In the genomic region with DNA sequence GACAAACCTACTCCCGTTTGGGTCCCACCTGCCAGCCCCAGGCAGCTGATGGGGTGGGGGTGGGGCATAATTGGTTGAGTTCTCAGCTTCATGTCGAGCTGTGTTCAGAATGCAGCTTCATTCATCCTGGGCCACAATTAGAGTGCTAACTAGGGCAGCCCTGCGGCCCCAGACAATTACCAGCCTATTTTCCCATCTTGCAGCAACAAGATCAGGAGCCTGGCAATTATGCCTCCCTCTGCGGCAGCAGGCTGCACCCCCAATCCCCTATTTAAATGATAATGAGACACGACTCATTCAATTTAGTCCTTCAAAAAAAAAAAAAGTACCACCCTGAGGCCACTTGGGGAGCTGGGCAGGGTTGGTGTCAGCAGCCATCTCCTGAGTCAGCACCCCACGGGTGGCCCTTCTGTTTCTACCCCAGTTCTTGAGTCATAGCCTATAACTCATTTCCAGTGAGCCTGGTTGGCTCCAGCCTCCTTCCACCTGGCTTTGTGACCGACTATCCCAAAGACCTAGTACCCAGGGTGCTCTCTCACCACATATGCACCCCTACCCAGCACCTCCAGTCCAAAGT, we compare ENCODE assay signal across 9 mouse cellular contexts. TPM values are rescaled to one million over a fixed set of nuclear protein-coding genes. Genes with fewer than 3 reads are reported as not detected.
DNase-seq lines count a peak whose midpoint lies in the region; ATAC-seq lines count a peak whose summit lies in the region.
"Had no signal": no experiment of that assay in that cellular context is flagged by ENCODE, and none has a peak within 500 bp of the region (broad histone marks: within the 10 kb centered on the region; RNA-seq: fewer than 3 reads in every experiment).

No protein-coding gene starts in this region.

- no peaks in the 10 kb centered on the region for H3K9me3 ChIP-seq in heart, embryonic 16.5 days (replicated peaks; ENCODE audit: control insufficient read depth, low read length)
- no peaks in the 10 kb centered on the region for H3K9me3 ChIP-seq in midbrain, embryonic 11.5 days (ENCODE audit: control insufficient read depth, low read length)
- H3K9me3 ChIP-seq: G1E had no signal

- H3K4me2 ChIP-seq in heart, embryonic 16.5 days (ENCODE audit: low read depth, low read length): no peak overlapping the region
- peak overlapping the region; percentile 0; the same call in 1 of the 2 replicates for H3K4me2 ChIP-seq in midbrain, embryonic 11.5 days

- peaks cover 26% of the 10 kb centered on the region for H3K4me1 ChIP-seq in heart, embryonic 16.5 days (ENCODE audit: control insufficient read depth, insufficient read depth, low read length)
- H3K4me1 ChIP-seq in midbrain, embryonic 11.5 days (ENCODE audit: control insufficient read depth, insufficient read depth, low read length): peaks cover 34% of the 10 kb centered on the region

- 0 out of 2 replicates have a peak overlapping the region, but pooled peaks have one; percentile 24 for H3K27ac ChIP-seq in heart, embryonic 16.5 days (ENCODE audit: low read length)
- H3K27ac ChIP-seq in midbrain, embryonic 11.5 days (ENCODE audit: low read depth, low read length): peak overlapping the region; percentile 80

- no peaks in the 10 kb centered on the region for H3K27me3 ChIP-seq in heart, embryonic 16.5 days (ENCODE audit: control insufficient read depth, insufficient read depth, low read length)
- H3K27me3 ChIP-seq in midbrain, embryonic 11.5 days (ENCODE audit: control insufficient read depth, insufficient read depth, low read length): no peaks in the 10 kb centered on the region; the same call in 1 of the 2 replicates

- H3K36me3 ChIP-seq in heart, embryonic 16.5 days (ENCODE audit: control insufficient read depth, insufficient read depth): no peaks in the 10 kb centered on the region
- H3K36me3 ChIP-seq in midbrain, embryonic 11.5 days (ENCODE audit: control insufficient read depth, insufficient read depth, low read length): no peaks in the 10 kb centered on the region; the same call in 1 of the 2 replicates

- DNase-seq in heart, adult 11 months: no peak
- DNase-seq in cerebellum, postnatal 10 days: peak; percentile 59 to 69
- peak; percentile 41 to 70 for DNase-seq in frontal cortex, postnatal 36 days (ENCODE audit: low spot score in 2 of 2)
- DNase-seq in midbrain, embryonic 11.5 days (ENCODE audit: low spot score, missing footprints): no peak
- DNase-seq in liver: no peak
- DNase-seq in ovary, postnatal 14 days (ENCODE audit: low spot score): no peak
- no peak for DNase-seq in urinary bladder, postnatal 4 days (ENCODE audit: low spot score in 2 of 2)

- 40% methylated on average over 7 of the region's 7 CpGs for WGBS in heart, embryonic 16.5 days
- 5% methylated on average over 7 of the region's 7 CpGs for WGBS in midbrain, embryonic 11.5 days

- no peak overlapping the region for H3K9ac ChIP-seq in heart, embryonic 16.5 days (ENCODE audit: low read length)
- H3K9ac ChIP-seq in midbrain, embryonic 11.5 days (ENCODE audit: low read length): 0 out of 2 replicates have a peak overlapping the region, but pooled peaks have one; percentile 0

- no peak overlapping the region for H3K4me3 ChIP-seq in heart, embryonic 16.5 days (ENCODE audit: low read length)
- no peak overlapping the region for H3K4me3 ChIP-seq in midbrain, embryonic 11.5 days (ENCODE audit: low read depth, low read length)

- ATAC-seq in heart, embryonic 16.5 days (replicated peaks; ENCODE audit: extremely low read depth, insufficient read depth, low FRiP score): no peak
- ATAC-seq in midbrain, embryonic 11.5 days (ENCODE audit: low FRiP score): peak; percentile 84

RNA-seq across cellular contexts. Expression of gene Fbrsl1, which starts 31.4 kb away (rescaled TPM):
- polyA plus RNA-seq in heart, embryonic 16.5 days (2015; fragmentation: Nextera tagmentation; extraction: Ambion mirVana): 4.6 and 6.7 TPM in 2 replicates
- polyA plus RNA-seq in midbrain, embryonic 11.5 days (2014; fragmentation: Nextera tagmentation; extraction: Ambion mirVana): 11.3 and 14.9 TPM in 2 replicates

Comparison
In these comparisons a context has a peak if more than half of its experiments do, and no peak if none do; other contexts are left out.
1. DNase-seq: peak in cerebellum, postnatal 10 days (2 of 2) and frontal cortex, postnatal 36 days (2 of 2); none in heart, adult 11 months (single experiment), midbrain, embryonic 11.5 days (single experiment), liver (single experiment), ovary, postnatal 14 days (single experiment) and urinary bladder, postnatal 4 days (0 of 2).